ENCODE assay signal across 19 mouse cellular contexts in the genomic region with DNA sequence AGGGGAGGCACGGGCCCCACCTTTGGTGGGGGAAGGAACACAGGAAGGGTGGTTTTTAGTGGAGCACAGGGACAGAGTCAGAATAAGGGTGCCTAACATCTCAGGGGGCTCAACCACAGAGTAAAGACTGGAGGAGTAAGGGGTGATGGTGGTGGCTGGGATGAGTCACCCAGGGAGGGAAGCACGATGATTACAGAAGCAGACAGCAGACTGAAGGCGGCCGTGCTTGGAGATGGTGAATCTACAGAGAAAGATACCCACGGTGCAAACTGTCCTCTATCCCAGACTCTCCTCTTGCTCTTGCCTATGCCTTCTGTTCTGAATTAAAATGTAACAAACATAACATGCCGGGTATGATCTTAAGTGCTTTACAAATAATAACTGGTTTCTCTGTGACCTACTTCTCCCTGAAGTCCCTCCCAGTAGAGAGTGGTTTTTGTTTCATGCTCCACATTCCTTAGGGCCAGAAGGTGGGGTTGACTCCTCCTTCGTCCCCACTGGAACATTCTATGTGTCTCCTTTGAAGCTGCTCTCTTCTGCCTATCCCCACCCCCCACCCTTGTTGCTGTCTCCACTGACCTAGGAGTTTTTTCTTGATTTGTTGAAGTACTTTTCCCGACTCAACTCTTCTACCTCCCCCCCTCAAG. TPM values are rescaled to one million over a fixed set of nuclear protein-coding genes. Genes with fewer than 3 reads are reported as not detected.
DNase-seq lines count a peak whose midpoint lies in the region; ATAC-seq and TF ChIP-seq lines count a peak whose summit lies in the region.
"Had no signal": no experiment of that assay in that cellular context is flagged by ENCODE, and none has a peak within 500 bp of the region (broad histone marks: within the 10 kb centered on the region; RNA-seq: fewer than 3 reads in every experiment).

No protein-coding gene starts in this region.

- no peak for TF ChIP-seq CTCF in embryonic fibroblast, embryonic 13.5 days (IDR thresholded peaks at IDR 0.05; ENCODE audit: borderline replicate concordance, insufficient read depth, low read length)

- DNase-seq in heart, adult 11 months, result peak; percentile 79
- no peak for DNase-seq in heart, postnatal 14 days
- DNase-seq in 3134 (ENCODE audit: extremely low read depth, insufficient read length, low spot score), result peak; percentile 63
- DNase-seq in Muller cell, postnatal 12 days (ENCODE audit: inconsistent ontology term), result peak; percentile 83
- DNase-seq in hindbrain, embryonic 11.5 days (ENCODE audit: low spot score), result no peak
- no peak for DNase-seq in kidney, postnatal 14 days
- DNase-seq in layer of hippocampus, adult 9-10 months (ENCODE audit: low spot score), result no peak
- DNase-seq: adrenal gland, postnatal 10 days; cerebellum, postnatal 10 days; kidney, adult 2 months; liver, embryonic 13.5 days; thymus, postnatal 36 days had no signal

- no peak overlapping the region for H3K4me2 ChIP-seq in hindbrain, embryonic 11.5 days (replicated peaks; ENCODE audit: low read depth, low read length)
- H3K4me2 ChIP-seq: forebrain, embryonic 15.5 days; hindbrain, embryonic 14.5 days; liver, embryonic 13.5 days had no signal

- intact Hi-C loops in heart, postnatal 14 days (cut with DNase I), result no loop called here

- H3K27me3 ChIP-seq in hindbrain, embryonic 11.5 days (ENCODE audit: control insufficient read depth, insufficient read depth, low read length), result no peaks in the 10 kb centered on the region
- H3K27me3 ChIP-seq: forebrain, embryonic 15.5 days; liver, embryonic 13.5 days had no signal

- H3K4me3 ChIP-seq in embryonic fibroblast, embryonic 13.5 days (ENCODE audit: insufficient read depth, low read length), result no peak overlapping the region
- no peak overlapping the region for H3K4me3 ChIP-seq in hindbrain, embryonic 11.5 days (ENCODE audit: low read depth, low read length)
- H3K4me3 ChIP-seq: forebrain, embryonic 15.5 days; liver, embryonic 13.5 days had no signal

- H3K9ac ChIP-seq in hindbrain, embryonic 11.5 days (ENCODE audit: low read depth, low read length), result no peak overlapping the region
- H3K9ac ChIP-seq: forebrain, embryonic 15.5 days; hindbrain, embryonic 14.5 days; liver, embryonic 13.5 days had no signal

- peaks cover 11% of the 10 kb centered on the region; the same call in 1 of the 2 replicates for H3K36me3 ChIP-seq in hindbrain, embryonic 11.5 days (ENCODE audit: control insufficient read depth, insufficient read depth, low read length)

- peak overlapping the region; percentile 83 for H3K27ac ChIP-seq in embryonic fibroblast, embryonic 13.5 days (ENCODE audit: insufficient read depth, low read length)
- H3K27ac ChIP-seq in hindbrain, embryonic 11.5 days (ENCODE audit: low read depth, low read length), result no peak overlapping the region
- H3K27ac ChIP-seq: forebrain, embryonic 15.5 days; hindbrain, embryonic 14.5 days; liver, embryonic 13.5 days; stomach, postnatal 0 days had no signal

- ATAC-seq in hindbrain, embryonic 11.5 days (ENCODE audit: low FRiP score), result no peak
- ATAC-seq: forebrain, embryonic 15.5 days had no signal

- no peak for TF ChIP-seq POLR2A in embryonic fibroblast, embryonic 13.5 days (IDR thresholded peaks at IDR 0.05; ENCODE audit: low read depth, low read length)

- no peaks in the 10 kb centered on the region for H3K9me3 ChIP-seq in hindbrain, embryonic 11.5 days (ENCODE audit: control insufficient read depth, low read length)
- H3K9me3 ChIP-seq: forebrain, embryonic 15.5 days; liver, embryonic 13.5 days had no signal

- peaks cover 19% of the 10 kb centered on the region; the same call in 1 of the 2 replicates for H3K4me1 ChIP-seq in embryonic fibroblast, embryonic 13.5 days (ENCODE audit: control insufficient read depth, insufficient read depth, low read length)
- H3K4me1 ChIP-seq in hindbrain, embryonic 11.5 days (replicated peaks; ENCODE audit: control insufficient read depth, insufficient read depth, low read length), result no peaks in the 10 kb centered on the region
- H3K4me1 ChIP-seq: forebrain, embryonic 15.5 days; liver, embryonic 13.5 days had no signal

- 88% methylated on average over 8 of the region's 8 CpGs for WGBS in hindbrain, embryonic 11.5 days

RNA-seq across cellular contexts. Expression of gene Trim3, which starts 11.6 kb away (rescaled TPM):
- 10 to 100 TPM; 29.7 to 34.0 TPM for total RNA-seq in heart, postnatal 14 days (2021)
- polyA plus RNA-seq in embryonic fibroblast, embryonic 13.5 days (2011; ENCODE audit: insufficient read length, low read depth, missing spikeins), result 54.7 and 60.8 TPM in 2 replicates
- 31.2 and 34.3 TPM in 2 replicates for polyA plus RNA-seq in hindbrain, embryonic 11.5 days (2014; fragmentation: Nextera tagmentation; extraction: Ambion mirVana)

RNA-seq across cellular contexts. Expression of gene Timm10b, which starts 18.1 kb away (rescaled TPM):
- 10 to 100 TPM; 83.7 to 94.3 TPM for total RNA-seq in heart, postnatal 14 days (2021)
- 51.4 and 59.6 TPM in 2 replicates for polyA plus RNA-seq in embryonic fibroblast, embryonic 13.5 days (2011; ENCODE audit: insufficient read length, low read depth, missing spikeins)
- polyA plus RNA-seq in hindbrain, embryonic 11.5 days (2014; fragmentation: Nextera tagmentation; extraction: Ambion mirVana), result 146 and 148 TPM in 2 replicates

RNA-seq across cellular contexts. Expression of gene Arfip2, which starts 18.4 kb away (rescaled TPM):
- 10 to 100 TPM; 22.0 to 22.9 TPM for total RNA-seq in heart, postnatal 14 days (2021)
- polyA plus RNA-seq in embryonic fibroblast, embryonic 13.5 days (2011; ENCODE audit: insufficient read length, low read depth, missing spikeins), result 43.6 and 48.8 TPM in 2 replicates
- polyA plus RNA-seq in hindbrain, embryonic 11.5 days (2014; fragmentation: Nextera tagmentation; extraction: Ambion mirVana), result 69.7 and 73.2 TPM in 2 replicates

RNA-seq across cellular contexts. Expression of gene Gm45799, which starts 18.6 kb away (rescaled TPM):
- total RNA-seq in heart, postnatal 14 days (2021), result 1 to 10 TPM; 1.9 to 4.8 TPM
- polyA plus RNA-seq in embryonic fibroblast, embryonic 13.5 days (2011; ENCODE audit: insufficient read length, low read depth, missing spikeins), result 25.5 and 27.1 TPM in 2 replicates
- polyA plus RNA-seq in hindbrain, embryonic 11.5 days (2014; fragmentation: Nextera tagmentation; extraction: Ambion mirVana), result 10.2 and 10.8 TPM in 2 replicates

RNA-seq across cellular contexts. Expression of gene Hpx, which starts 21.8 kb away (rescaled TPM):
- total RNA-seq in heart, postnatal 14 days (2021), result under 1 TPM in 1 of 2 experiments, not detected in 1; 0.48 TPM
- 1.3 TPM in 1 of 2 replicates, not detected in the other for polyA plus RNA-seq in embryonic fibroblast, embryonic 13.5 days (2011; ENCODE audit: insufficient read length, low read depth, missing spikeins)
- not detected in 2 replicates for polyA plus RNA-seq in hindbrain, embryonic 11.5 days (2014; fragmentation: Nextera tagmentation; extraction: Ambion mirVana)
- total RNA-seq: megakaryocyte-erythroid progenitor cell, adult 5-6 weeks; neutrophil, adult 5-6 weeks had no signal
- polyA plus RNA-seq: heart, embryonic 14.5 days; hindbrain, embryonic 14.5 days had no signal

Comparison
In these comparisons a context has a peak if more than half of its experiments do, and no peak if none do; other contexts are left out.
1. DNase-seq: peak in heart, adult 11 months (single experiment), 3134 (single experiment) and Muller cell, postnatal 12 days (single experiment); none in heart, postnatal 14 days (0 of 2), hindbrain, embryonic 11.5 days (single experiment), kidney, postnatal 14 days (single experiment) and layer of hippocampus, adult 9-10 months (single experiment).